Mouse (Mus musculus) embryonic facial prominence, embryonic 11.5 days (tissue): ENCODE data around the gene Wfdc16. TPM values are rescaled to one million over a fixed set of nuclear protein-coding genes. Genes with fewer than 3 reads are reported as not detected.
"Not testable (repeated sequence)": the region's sequence is repeated elsewhere in the genome, so short reads cannot be mapped to it uniquely, and the experiment has no call there.

Source experiments
- ATAC-seq: fragments of 200-750 bp; cut with Nextera tagmentation; replicated peaks from 2 replicates; pipeline ENCODE4 v1.8.0; 2017; ENCODE audit warnings: low read depth; ENCODE audit not compliant: insufficient number of reproducible peaks, low FRiP score, low TSS enrichment
- DNase-seq: peaks from one replicate; pipeline ENCODE4 v3.0.0-alpha.2; 2015; ENCODE audit warnings: low spot score
- H3K27ac ChIP-seq: fragments of 300-500 bp; sonication (generic); replicated peaks from 2 replicates; pipeline ENCODE4 v1.5.1; 2014; ENCODE audit warnings: mild to moderate bottlenecking, low read depth, low read length, control low read depth
- H3K27me3 ChIP-seq: fragments of 300-500 bp; sonication (generic); 2 replicates; pipeline ENCODE4 v1.6.1; 2014; ENCODE audit warnings: mild to moderate bottlenecking, low read length, moderate library complexity, mixed read lengths; ENCODE audit not compliant: control insufficient read depth, insufficient read depth
- H3K36me3 ChIP-seq: fragments of 300-500 bp; sonication (generic); replicated peaks from 2 replicates; pipeline ENCODE4 v1.6.1; 2014; ENCODE audit warnings: low read depth, mild to moderate bottlenecking, low read length, moderate library complexity, mixed read lengths; ENCODE audit not compliant: control insufficient read depth, insufficient read depth
- H3K4me1 ChIP-seq: fragments of 300-500 bp; sonication (generic); 2 replicates; pipeline ENCODE4 v1.6.1; 2014; ENCODE audit warnings: low read length, mixed read lengths; ENCODE audit not compliant: control insufficient read depth, insufficient read depth
- H3K4me2 ChIP-seq: fragments of 300-500 bp; sonication (generic); 2 replicates; pipeline ENCODE4 v1.6.1; 2014; ENCODE audit warnings: low read depth, mild to moderate bottlenecking, control low read depth, low read length, moderate library complexity
- H3K4me3 ChIP-seq: fragments of 300-500 bp; sonication (generic); 2 replicates; pipeline ENCODE4 v1.5.1; 2014; ENCODE audit warnings: low read depth, low read length, control low read depth
- H3K9ac ChIP-seq: fragments of 300-500 bp; sonication (generic); replicated peaks from 2 replicates; pipeline ENCODE4 v1.6.1; 2014; ENCODE audit warnings: mild to moderate bottlenecking, control low read depth, low read length
- H3K9me3 ChIP-seq: fragments of 300-500 bp; sonication (generic); replicated peaks from 2 replicates; pipeline ENCODE4 v1.6.1; 2016; ENCODE audit warnings: mild to moderate bottlenecking, low read length, inconsistent platforms, mixed read lengths; ENCODE audit not compliant: control insufficient read depth
- WGBS: fragments of 180-500 bp; shearing (Covaris S2); extraction: QIAGEN DNeasy Blood & Tissue Kit; methylation state at CpG from one replicate; pipeline ENCODE4 v1.1.7; 2014; 5-methylcytosine and 5-hydroxymethylcytosine counted together
- polyA plus RNA-seq: library from polyadenylated mRNA; unstranded; fragments of >200 nt; fragmentation: Nextera tagmentation; extraction: Ambion mirVana; gene quantifications from 2 replicates; pipeline ENCODE4 v1.2.1, GENCODE M21; 2014

Gene Wfdc16
- polyA plus RNA-seq, 1 experiment from 2014 or later, result not detected

DNA sequence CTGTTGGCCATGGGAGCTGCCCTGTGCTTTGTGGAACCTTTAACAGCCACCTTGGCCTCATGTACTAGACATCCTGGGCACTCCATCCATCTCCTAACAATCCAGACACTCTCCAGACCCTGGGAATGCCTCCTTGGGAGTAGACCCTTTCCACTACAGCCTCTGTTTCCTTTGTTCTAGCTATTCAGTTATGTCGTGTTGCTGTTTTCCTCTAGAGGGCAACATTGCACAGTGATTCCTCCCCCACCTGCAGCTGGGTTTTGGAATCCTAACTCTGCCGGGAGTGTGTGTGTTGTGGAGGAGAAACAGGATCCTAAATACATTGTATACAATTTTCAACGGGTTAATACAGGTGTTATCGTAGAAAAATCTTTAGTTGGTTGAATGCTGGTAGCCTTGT, 46.6 kb downstream of the Wfdc16 start:
- Histone ChIP-seq H3K4me2 (no peak overlapping the region), H3K36me3 (no peaks in the 10 kb centered on the region), H3K27me3 (no peaks in the 10 kb centered on the region), H3K9me3 (no peaks in the 10 kb centered on the region), H3K27ac (no peak overlapping the region), H3K9ac (0 out of 2 replicates have a peak overlapping the region, but pooled peaks have one; percentile 25), H3K4me3 (no peak overlapping the region), H3K4me1 (no peaks in the 10 kb centered on the region)
- ATAC-seq (0 out of 2 replicates have a peak, but pooled peaks have one; percentile 44), DNase-seq (peak; percentile 81)
- 5% methylated on average over 4 of the region's 4 CpGs for WGBS

DNA sequence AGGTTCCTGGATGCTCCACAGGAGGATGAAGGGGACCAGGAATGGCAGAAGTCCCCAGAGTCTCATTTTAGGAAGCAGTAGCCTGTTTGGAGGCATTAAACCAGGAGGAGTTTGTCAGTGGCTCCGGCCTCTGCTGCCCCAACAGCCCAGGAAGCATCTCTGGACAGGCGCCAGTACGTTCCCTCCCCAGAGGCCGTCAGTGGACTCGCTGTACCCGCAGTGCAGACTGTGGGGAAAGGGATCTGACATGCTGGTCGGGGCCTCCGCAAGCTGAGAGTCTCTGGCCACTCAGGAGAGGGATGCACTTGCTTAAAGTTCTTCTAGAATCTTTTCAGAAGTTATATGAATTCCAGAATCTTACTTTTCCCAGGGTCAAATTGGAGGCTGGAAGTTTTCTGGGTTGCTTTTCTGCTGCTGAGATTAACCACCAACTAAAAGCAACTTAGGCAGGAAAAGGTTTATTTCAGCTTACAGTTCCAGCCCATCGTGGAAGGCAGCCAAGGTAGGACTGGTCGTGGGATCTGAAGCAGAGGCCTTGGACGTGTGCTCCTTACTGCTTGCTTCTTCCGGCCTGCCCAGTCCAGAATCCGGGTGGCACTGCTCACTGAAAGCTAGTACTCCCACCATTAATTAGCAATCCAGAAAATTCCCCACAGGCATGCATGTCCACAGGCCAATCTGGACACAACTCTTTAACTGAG, 53.4 kb downstream of the Wfdc16 start, which contains the start of gene Wfdc6a:
Gene Wfdc6a (minus strand): TSS at position 423 of the 701 bp plus-strand sequence.
- H3K4me2 ChIP-seq, H3K27ac ChIP-seq, H3K4me3 ChIP-seq, DNase-seq, H3K9me3 ChIP-seq, H3K36me3 ChIP-seq, H3K27me3 ChIP-seq, ATAC-seq, H3K4me1 ChIP-seq, H3K9ac ChIP-seq: not testable (repeated sequence)
- 67% methylated on average over 13 of the region's 13 CpGs for WGBS

Other genes with a start within 250 kb of the Wfdc16 start
- 0.32 and 0.79 TPM in 2 replicates for gene Slpi, start 249.7 kb downstream of the Wfdc16 start, polyA plus RNA-seq
- gene Rbpjl, start 235.7 kb downstream of the Wfdc16 start, polyA plus RNA-seq, result not detected in 2 replicates
- gene Matn4, start 233.6 kb downstream of the Wfdc16 start, polyA plus RNA-seq, result 1.2 and 1.3 TPM in 2 replicates
- gene Sdc4, start 194.9 kb downstream of the Wfdc16 start, polyA plus RNA-seq, result 19.2 and 24.1 TPM in 2 replicates
- 53.3 and 58.3 TPM in 2 replicates for gene Sys1, start 181.8 kb downstream of the Wfdc16 start, polyA plus RNA-seq
- gene Gm20458, start 177.8 kb downstream of the Wfdc16 start, polyA plus RNA-seq, result 2.6 and 4.3 TPM in 2 replicates
- not detected in 2 replicates for gene Trp53tg5, start 165.1 kb downstream of the Wfdc16 start, polyA plus RNA-seq
- gene Dbndd2, start 152.7 kb downstream of the Wfdc16 start, polyA plus RNA-seq, result 1.6 and 4.2 TPM in 2 replicates
- 38.4 and 43.3 TPM in 2 replicates for gene Pigt, start 141.3 kb downstream of the Wfdc16 start, polyA plus RNA-seq
- gene Wfdc2, start 76.4 kb downstream of the Wfdc16 start, polyA plus RNA-seq, result 47.1 and 52.2 TPM in 2 replicates
- gene Spint3, start 65.3 kb downstream of the Wfdc16 start, polyA plus RNA-seq, result not detected in 2 replicates
- not detected in 2 replicates for gene Wfdc6a, start 53.3 kb downstream of the Wfdc16 start, polyA plus RNA-seq
- not detected in 2 replicates for gene Eppin, start 45.2 kb downstream of the Wfdc16 start, polyA plus RNA-seq
- not detected in 2 replicates for gene Wfdc6b, start 25.3 kb downstream of the Wfdc16 start, polyA plus RNA-seq
- not detected in 2 replicates for gene Wfdc8, start 25.2 kb downstream of the Wfdc16 start, polyA plus RNA-seq
- not detected in 2 replicates for gene Wfdc10, start 17.2 kb upstream of the Wfdc16 start, polyA plus RNA-seq
- gene Wfdc9, start 17.8 kb upstream of the Wfdc16 start, polyA plus RNA-seq, result not detected in 2 replicates
- not detected in 2 replicates for gene Wfdc11, start 35.3 kb upstream of the Wfdc16 start, polyA plus RNA-seq
- not detected in 2 replicates for gene Wfdc13, start 46.3 kb upstream of the Wfdc16 start, polyA plus RNA-seq
- gene Spint4, start 59.7 kb upstream of the Wfdc16 start, polyA plus RNA-seq, result not detected in 2 replicates
- gene Spint5, start 76.5 kb upstream of the Wfdc16 start, polyA plus RNA-seq, result not detected in 2 replicates
- 0.38 and 0.46 TPM in 2 replicates for gene Wfdc3, start 107.1 kb upstream of the Wfdc16 start, polyA plus RNA-seq
- gene Dnttip1, start 107.2 kb upstream of the Wfdc16 start, polyA plus RNA-seq, result 82.0 and 83.1 TPM in 2 replicates
- 534 and 547 TPM in 2 replicates for gene Ube2c, start 131.1 kb upstream of the Wfdc16 start, polyA plus RNA-seq
- gene Tnnc2, start 141.2 kb upstream of the Wfdc16 start, polyA plus RNA-seq, result 4.3 and 11.2 TPM in 2 replicates
- gene Snx21, start 147.0 kb upstream of the Wfdc16 start, polyA plus RNA-seq, result 9.9 and 10.5 TPM in 2 replicates
- 9.6 and 11.6 TPM in 2 replicates for gene Acot8, start 166.1 kb upstream of the Wfdc16 start, polyA plus RNA-seq
- 9.8 and 11.3 TPM in 2 replicates for gene Zswim3, start 166.3 kb upstream of the Wfdc16 start, polyA plus RNA-seq
- gene Zswim1, start 183.9 kb upstream of the Wfdc16 start, polyA plus RNA-seq, result 20.4 and 21.2 TPM in 2 replicates
- 0.36 TPM in 1 of 2 replicates, not detected in the other for gene Spata25, start 189.7 kb upstream of the Wfdc16 start, polyA plus RNA-seq
- gene Ctsa, start 194.1 kb upstream of the Wfdc16 start, polyA plus RNA-seq, result 102 TPM in 2 replicates
- gene Neurl2, start 194.7 kb upstream of the Wfdc16 start, polyA plus RNA-seq, result 3.0 and 4.7 TPM in 2 replicates
- gene Pltp, start 218.9 kb upstream of the Wfdc16 start, polyA plus RNA-seq, result 41.8 and 50.2 TPM in 2 replicates
- gene Pcif1, start 240.5 kb upstream of the Wfdc16 start, polyA plus RNA-seq, result 57.1 and 68.6 TPM in 2 replicates